Mouse (Mus musculus) forebrain, embryonic 11.5 days (tissue): Measurements from ENCODE around the gene Ankrd42. TPM values are rescaled to one million over a fixed set of nuclear protein-coding genes. Genes with fewer than 3 reads are reported as not detected.

ENCODE experiments used
- ATAC-seq: fragments of 200-750 bp; cut with Nextera tagmentation; replicated peaks from 2 replicates; pipeline ENCODE4 v1.8.0; 2017; ENCODE audit warnings: moderate TSS enrichment; ENCODE audit not compliant: low FRiP score
- DNase-seq: peaks from one replicate; pipeline ENCODE4 v3.0.0-alpha.2; 2017; ENCODE audit warnings: low spot score
- H3K27ac ChIP-seq: fragments of 300-500 bp; sonication (generic); 2 replicates; pipeline ENCODE4 v1.5.1; 2014; ENCODE audit warnings: low read depth, low read length
- H3K27me3 ChIP-seq: fragments of 300-500 bp; sonication (generic); 2 replicates; pipeline ENCODE4 v1.6.1; 2014; ENCODE audit warnings: mild to moderate bottlenecking, low read length, mixed read lengths; ENCODE audit not compliant: control insufficient read depth, insufficient read depth
- H3K36me3 ChIP-seq: fragments of 300-500 bp; sonication (generic); 2 replicates; pipeline ENCODE4 v1.6.1; 2014; ENCODE audit warnings: mild to moderate bottlenecking, low read length, moderate library complexity, mixed read lengths; ENCODE audit not compliant: control insufficient read depth, insufficient read depth
- H3K4me1 ChIP-seq: fragments of 300-500 bp; sonication (generic); replicated peaks from 2 replicates; pipeline ENCODE4 v1.6.1; 2014; ENCODE audit warnings: low read length, mixed read lengths; ENCODE audit not compliant: control insufficient read depth, insufficient read depth
- H3K4me2 ChIP-seq: fragments of 300-500 bp; sonication (generic); 2 replicates; pipeline ENCODE4 v1.6.1; 2014; ENCODE audit warnings: low read depth, mild to moderate bottlenecking, low read length, moderate library complexity, mixed read lengths; ENCODE audit not compliant: severe bottlenecking
- H3K4me3 ChIP-seq: fragments of 300-500 bp; sonication (generic); 2 replicates; pipeline ENCODE4 v1.5.1; 2014; ENCODE audit warnings: low read depth, low read length
- H3K9ac ChIP-seq: fragments of 300-500 bp; sonication (generic); 2 replicates; pipeline ENCODE4 v1.6.1; 2014; ENCODE audit warnings: low read length
- H3K9me3 ChIP-seq: fragments of 300-500 bp; sonication (generic); 2 replicates; pipeline ENCODE4 v1.6.1; 2016; ENCODE audit warnings: low read length, mixed read lengths; ENCODE audit not compliant: control insufficient read depth
- WGBS: fragments of 180-500 bp; shearing (Covaris S2); extraction: QIAGEN DNeasy Blood & Tissue Kit; methylation state at CpG from one replicate; pipeline ENCODE4 v1.1.7; 2014; 5-methylcytosine and 5-hydroxymethylcytosine counted together
- polyA plus RNA-seq: library from polyadenylated mRNA; unstranded; fragments of >200 nt; fragmentation: Nextera tagmentation; extraction: Ambion mirVana; gene quantifications from 2 replicates; pipeline ENCODE4 v1.2.1, GENCODE M21; 2014

Ankrd42 gene
- polyA plus RNA-seq, result 9.1 and 12.4 TPM in 2 replicates

- Histone ChIP-seq H3K9me3 (no peaks in the 10 kb centered on the region), H3K4me2 (peak within 1 kb of the TSS; percentile 94), H3K27me3 (no peaks in the 10 kb centered on the region), H3K4me1 (peaks cover 4% of the 10 kb centered on the region; the same call in 1 of the 2 replicates), H3K9ac (peak within 1 kb of the TSS; percentile 73), H3K4me3 (peak within 1 kb of the TSS; percentile 68), H3K27ac (no peak within 1 kb of the TSS), H3K36me3 (no peaks in the 10 kb centered on the region)
- peak; percentile 98 for ATAC-seq
- under 1% methylated on average over 44 of the region's 44 CpGs for WGBS
- DNase-seq, result peak; percentile 93
Observed at GRCm38 (mm10) chr7:92637021-92637625, at the start of gene Ankrd42. TSS of gene Ankrd42 (minus strand) at chr7:92637142.

DNA sequence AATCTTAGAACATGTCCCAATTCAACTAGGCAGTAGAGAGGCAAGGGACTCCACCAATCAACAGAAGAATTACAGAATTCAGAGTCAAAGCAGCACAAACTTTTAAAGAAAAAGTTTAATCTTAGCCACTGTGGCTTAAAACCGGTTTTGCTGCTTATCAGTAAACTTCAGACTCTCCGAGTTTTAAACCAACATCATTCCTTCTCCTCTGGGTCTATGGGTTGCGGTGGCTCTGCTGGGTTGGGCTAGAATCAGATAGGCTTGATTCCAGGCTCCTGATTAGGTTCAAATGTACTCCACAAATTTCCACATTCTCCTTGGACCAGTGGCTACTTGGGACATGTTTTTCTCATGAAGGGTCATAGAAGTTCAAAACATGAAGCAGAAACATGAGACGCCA is 40.4 kb upstream of the Ankrd42 start:
- Histone ChIP-seq H3K4me2 (no peak overlapping the region), H3K9ac (no peak overlapping the region), H3K27me3 (no peaks in the 10 kb centered on the region), H3K36me3 (no peaks in the 10 kb centered on the region), H3K9me3 (no peaks in the 10 kb centered on the region), H3K4me3 (no peak overlapping the region), H3K4me1 (no peaks in the 10 kb centered on the region), H3K27ac (no peak overlapping the region)
- WGBS, result 77% methylated on average over 4 of the region's 4 CpGs
- DNase-seq (no peak), ATAC-seq (no peak)

DNA sequence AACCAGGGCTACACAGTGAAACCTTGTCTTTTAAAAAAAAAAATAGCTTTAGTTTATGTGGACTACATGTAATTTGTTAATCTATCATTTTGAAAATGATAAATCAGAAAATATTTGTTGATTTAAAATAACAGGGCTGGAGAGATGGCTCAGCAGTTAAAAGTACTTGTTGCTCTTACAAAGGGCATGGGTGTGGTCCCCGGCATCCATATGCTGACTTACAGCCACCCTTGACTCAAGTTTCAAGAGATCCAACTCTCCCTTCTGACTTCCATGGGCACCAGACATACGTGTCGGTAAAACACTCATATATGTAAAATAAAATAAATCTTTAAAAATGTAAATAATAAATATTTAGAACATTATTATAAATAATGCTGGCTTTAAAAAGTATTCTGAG is 38.2 kb upstream of the Ankrd42 start:
- Histone ChIP-seq H3K27me3 (no peaks in the 10 kb centered on the region), H3K36me3 (no peaks in the 10 kb centered on the region), H3K4me3 (no peak overlapping the region), H3K4me2 (no peak overlapping the region), H3K9me3 (no peaks in the 10 kb centered on the region), H3K4me1 (0 out of 2 replicates have a peak, but pooled peaks cover 2% of the 10 kb centered on the region), H3K27ac (no peak overlapping the region), H3K9ac (no peak overlapping the region)
- no peak for DNase-seq
- 90% methylated on average over 3 of the region's 3 CpGs for WGBS
- ATAC-seq, result no peak

- peak; percentile 99 for ATAC-seq
- Histone ChIP-seq H3K9me3 (no peaks in the 10 kb centered on the region), H3K36me3 (no peaks in the 10 kb centered on the region), H3K27me3 (no peaks in the 10 kb centered on the region), H3K4me3 (peak within 1 kb of the TSS; percentile 60), H3K4me2 (peak within 1 kb of the TSS; percentile 75), H3K27ac (peak within 1 kb of the TSS; percentile 89), H3K4me1 (peaks cover 2% of the 10 kb centered on the region; the same call in 1 of the 2 replicates), H3K9ac (peak within 1 kb of the TSS; percentile 99)
- DNase-seq, result peak; percentile 99
- under 1% methylated on average over 86 of the region's 88 CpGs for WGBS
Observed at GRCm38 (mm10) chr7:92669507-92670471, 32.8 kb upstream of the Ankrd42 start, which contains the start of gene Pcf11. TSS of gene Pcf11 (minus strand) at chr7:92669934.

DNA sequence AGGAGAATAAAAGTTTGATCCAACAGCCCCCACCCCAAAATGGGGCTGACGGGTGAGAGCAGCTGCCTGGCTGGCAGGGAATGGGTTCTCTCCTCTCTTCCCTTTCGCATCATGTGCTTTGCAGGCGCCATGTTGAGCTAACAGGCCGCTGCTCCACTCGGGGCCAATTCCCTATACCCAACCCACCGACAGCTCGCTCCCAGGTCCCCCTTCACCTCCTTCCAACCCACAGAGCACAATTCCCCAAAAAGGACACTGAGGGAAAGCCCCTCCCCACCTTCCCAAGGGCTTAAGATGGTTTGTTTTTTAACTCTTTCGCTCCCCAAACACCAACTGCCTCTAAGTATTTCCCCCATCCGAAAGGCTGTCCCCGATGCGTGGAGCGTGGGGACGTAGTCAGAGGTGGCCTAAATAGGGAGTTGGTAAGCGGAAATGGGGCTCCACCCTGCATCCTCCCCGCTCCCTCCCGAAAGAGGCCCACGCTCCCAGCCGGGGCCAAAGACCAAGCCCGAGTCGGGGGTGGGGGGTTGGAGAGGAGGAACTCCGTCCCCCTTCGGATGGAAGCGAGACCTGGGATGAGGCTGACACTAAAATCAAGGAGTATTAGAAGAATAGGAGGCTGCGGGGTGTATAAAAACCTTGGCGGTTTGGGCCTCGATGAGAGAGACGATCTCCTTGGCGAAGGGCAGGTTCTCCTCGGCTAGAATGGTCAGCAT is 32.0 kb upstream of the Ankrd42 start:
- peak; percentile 77 for DNase-seq
- Histone ChIP-seq H3K4me3 (peak overlapping the region; percentile 60), H3K27me3 (no peaks in the 10 kb centered on the region), H3K4me1 (peaks cover 2% of the 10 kb centered on the region; the same call in 1 of the 2 replicates), H3K9me3 (no peaks in the 10 kb centered on the region), H3K27ac (peak overlapping the region; percentile 87), H3K36me3 (no peaks in the 10 kb centered on the region), H3K4me2 (peak overlapping the region; percentile 75), H3K9ac (peak overlapping the region; percentile 99)
- under 1% methylated on average over 29 of the region's 29 CpGs for WGBS
- ATAC-seq, result peak; percentile 20

- no peak for ATAC-seq
- H3K4me2 ChIP-seq, result no peak overlapping the region
- no peaks in the 10 kb centered on the region for H3K27me3 ChIP-seq
- DNase-seq, result no peak
- no peak overlapping the region for H3K27ac ChIP-seq
- peaks cover 2% of the 10 kb centered on the region; the same call in 1 of the 2 replicates for H3K4me1 ChIP-seq
- WGBS, result 89% methylated on average over 7 of the region's 7 CpGs
- H3K4me3 ChIP-seq, result no peak overlapping the region
- no peak overlapping the region for H3K9ac ChIP-seq
- no peaks in the 10 kb centered on the region; the same call in 1 of the 2 replicates for H3K36me3 ChIP-seq
- no peaks in the 10 kb centered on the region for H3K9me3 ChIP-seq
Observed at GRCm38 (mm10) chr7:92666274-92666820, 29.4 kb upstream of the Ankrd42 start.

DNA sequence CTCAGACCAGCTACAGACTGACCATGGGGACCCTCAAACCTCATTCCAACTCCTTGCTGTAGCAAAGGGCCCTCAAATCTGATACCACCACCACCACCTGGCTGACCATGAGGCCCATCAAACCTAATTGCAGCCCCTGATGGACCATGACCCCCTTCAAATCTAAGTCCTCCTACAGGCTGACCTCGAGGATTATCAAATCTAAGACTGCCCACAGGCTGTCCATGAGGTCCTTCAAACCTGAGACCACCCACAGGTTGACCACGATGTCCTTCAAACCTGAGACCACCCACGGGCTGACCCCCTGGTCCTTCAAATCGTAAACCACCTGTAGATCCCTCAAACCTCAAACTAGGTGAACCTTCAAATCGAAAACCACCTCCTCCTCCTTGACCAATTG is 21.1 kb upstream of the Ankrd42 start:
- WGBS, result 94% methylated on average over 5 of the region's 5 CpGs
- no peaks in the 10 kb centered on the region for H3K27me3 ChIP-seq
- no peak overlapping the region for H3K9ac ChIP-seq
- peaks cover 27% of the 10 kb centered on the region for H3K36me3 ChIP-seq
- 0 out of 2 replicates have a peak, but pooled peaks have one; percentile 23 for ATAC-seq
- H3K4me3 ChIP-seq, result no peak overlapping the region
- DNase-seq, result no peak
- H3K9me3 ChIP-seq, result no peaks in the 10 kb centered on the region
- no peak overlapping the region for H3K27ac ChIP-seq
- H3K4me1 ChIP-seq, result no peaks in the 10 kb centered on the region
- H3K4me2 ChIP-seq, result no peak overlapping the region

- Histone ChIP-seq H3K9me3 (no peaks in the 10 kb centered on the region), H3K4me3 (no peak overlapping the region), H3K27ac (no peak overlapping the region), H3K9ac (no peak overlapping the region), H3K27me3 (no peaks in the 10 kb centered on the region), H3K36me3 (peaks cover 27% of the 10 kb centered on the region), H3K4me1 (no peaks in the 10 kb centered on the region), H3K4me2 (no peak overlapping the region)
- ATAC-seq (0 out of 2 replicates have a peak, but pooled peaks have one; percentile 21), DNase-seq (no peak)
- WGBS, result 83% methylated on average over 2 of the region's 2 CpGs
Observed at GRCm38 (mm10) chr7:92656386-92656785, 19.4 kb upstream of the Ankrd42 start.
